Mouse (Mus musculus) E14TG2a.4 (cell line): ENCODE data around the gene Per2.

ENCODE experiments used
- CTCF ChIP-seq: conservative IDR thresholded peaks from 2 replicates; pipeline ENCODE4 v1.5.1; 2014; ENCODE audit warnings: low read length
- NANOG ChIP-seq: IDR thresholded peaks from 2 replicates; pipeline ENCODE4 v1.6.1; 2014; ENCODE audit warnings: borderline replicate concordance, low read length, mixed read lengths
- POU5F1 ChIP-seq: IDR thresholded peaks from 2 replicates; pipeline ENCODE4 v1.6.1; 2014; ENCODE audit warnings: low read length, borderline replicate concordance

DNA sequence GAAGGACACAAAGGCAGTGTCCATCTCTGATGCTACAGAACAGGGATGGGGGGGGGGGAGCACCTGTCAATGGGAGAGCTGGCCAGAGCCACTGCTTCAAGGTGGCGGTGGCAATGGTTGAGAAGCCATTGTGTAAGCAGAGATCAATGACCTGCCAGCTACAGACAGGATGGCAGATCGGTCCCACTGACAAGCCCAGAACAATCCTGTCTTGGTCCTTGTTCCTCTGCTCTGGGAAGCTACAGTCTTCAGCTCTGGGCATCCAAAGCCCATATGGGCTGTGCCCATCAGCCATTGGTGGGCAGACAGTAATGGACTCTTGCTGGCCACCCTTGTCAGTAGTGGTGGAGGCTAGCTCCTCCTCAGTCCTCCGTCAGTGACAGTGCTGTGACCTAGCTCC is 17.3 kb downstream of the Per2 start:
- no peak for TF ChIP-seq CTCF
- no peak for TF ChIP-seq POU5F1
- TF ChIP-seq NANOG: no peak
